Mouse (Mus musculus) liver, embryonic 16.5 days (tissue): ENCODE measurements around the gene Spaca3. TPM values are rescaled to one million over a fixed set of nuclear protein-coding genes. Genes with fewer than 3 reads are reported as not detected.

Source experiments
- ATAC-seq: fragments of 200-750 bp; cut with Nextera tagmentation; 2 replicates; pipeline ENCODE4 v1.8.0; 2017; ENCODE audit warnings: low read depth, mild to moderate bottlenecking, moderate number of reproducible peaks, moderate library complexity
- H3K27ac ChIP-seq: fragments of 300-500 bp; sonication (generic); 2 replicates; pipeline ENCODE4 v1.5.1; 2014; ENCODE audit warnings: mild to moderate bottlenecking, low read length
- H3K27me3 ChIP-seq: fragments of 300-500 bp; sonication (generic); 2 replicates; pipeline ENCODE4 v1.6.1; 2014; ENCODE audit warnings: low read depth, low read length, mixed read lengths; ENCODE audit not compliant: control insufficient read depth, insufficient read depth
- H3K36me3 ChIP-seq: fragments of 300-500 bp; sonication (generic); 2 replicates; pipeline ENCODE4 v1.6.1; 2014; ENCODE audit warnings: mild to moderate bottlenecking; ENCODE audit not compliant: control insufficient read depth, insufficient read depth
- H3K4me1 ChIP-seq: fragments of 300-500 bp; sonication (generic); 2 replicates; pipeline ENCODE4 v1.6.1; 2014; ENCODE audit warnings: low read depth, low read length, mixed read lengths; ENCODE audit not compliant: control insufficient read depth
- H3K4me2 ChIP-seq: fragments of 300-500 bp; sonication (generic); 2 replicates; pipeline ENCODE4 v1.6.1; 2014; ENCODE audit warnings: low read depth, low read length, mixed read lengths
- H3K4me3 ChIP-seq: fragments of 300-500 bp; sonication (generic); 2 replicates; pipeline ENCODE4 v1.5.1; 2014; ENCODE audit warnings: low read depth, mild to moderate bottlenecking, low read length
- H3K9ac ChIP-seq: fragments of 300-500 bp; sonication (generic); 2 replicates; pipeline ENCODE4 v1.6.1; 2014; ENCODE audit warnings: low read depth, low read length
- H3K9me3 ChIP-seq: fragments of 300-500 bp; sonication (generic); replicated peaks from 2 replicates; pipeline ENCODE4 v1.6.1; 2016; ENCODE audit warnings: low read length; ENCODE audit not compliant: control insufficient read depth
- WGBS: fragments of 180-500 bp; shearing (Covaris S2); extraction: QIAGEN DNeasy Blood & Tissue Kit; methylation state at CpG from one replicate; pipeline ENCODE4 v1.1.7; 2014; ENCODE audit not compliant: insufficient replicate concordance; 5-methylcytosine and 5-hydroxymethylcytosine counted together
- polyA plus RNA-seq: library from polyadenylated mRNA; unstranded; fragments of >200 nt; fragmentation: Nextera tagmentation; extraction: Ambion mirVana; gene quantifications from 2 replicates; pipeline ENCODE4 v1.2.1, GENCODE M21; 2015

Spaca3 gene
- polyA plus RNA-seq, 1 experiment from 2014 or later, result not detected

DNA sequence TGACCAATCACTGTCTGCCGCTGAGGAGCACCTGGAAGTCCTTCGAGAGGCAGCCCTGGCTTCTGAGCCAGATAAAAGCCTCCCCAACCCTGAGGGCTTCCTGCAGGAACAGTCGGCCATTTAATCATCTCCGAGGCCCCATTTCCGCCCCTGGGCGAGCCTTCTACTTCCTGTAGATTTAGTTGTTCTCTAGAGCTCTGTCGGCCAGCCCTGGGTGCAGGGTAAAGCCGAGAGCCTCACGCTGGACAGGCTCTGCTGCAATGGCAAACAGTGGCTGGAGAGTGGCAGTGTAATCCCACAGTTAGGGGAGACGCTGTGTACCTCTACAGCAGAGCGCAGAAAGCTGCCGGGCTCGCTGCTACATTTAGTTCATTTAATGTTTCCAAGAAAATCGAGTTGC lies 36.9 kb upstream of the Spaca3 start:
- H3K9ac ChIP-seq, result no peak overlapping the region
- no peak overlapping the region for H3K4me3 ChIP-seq
- peak; percentile 60; the same call in 1 of the 2 replicates for ATAC-seq
- no peaks in the 10 kb centered on the region for H3K27me3 ChIP-seq
- no peak overlapping the region for H3K27ac ChIP-seq
- 0 out of 2 replicates have a peak overlapping the region, but pooled peaks have one; percentile 25 for H3K4me2 ChIP-seq
- no peaks in the 10 kb centered on the region for H3K36me3 ChIP-seq
- peaks cover 7% of the 10 kb centered on the region for H3K4me1 ChIP-seq
- no peaks in the 10 kb centered on the region for H3K9me3 ChIP-seq
- WGBS, result 18% methylated on average over 14 of the region's 14 CpGs

DNA sequence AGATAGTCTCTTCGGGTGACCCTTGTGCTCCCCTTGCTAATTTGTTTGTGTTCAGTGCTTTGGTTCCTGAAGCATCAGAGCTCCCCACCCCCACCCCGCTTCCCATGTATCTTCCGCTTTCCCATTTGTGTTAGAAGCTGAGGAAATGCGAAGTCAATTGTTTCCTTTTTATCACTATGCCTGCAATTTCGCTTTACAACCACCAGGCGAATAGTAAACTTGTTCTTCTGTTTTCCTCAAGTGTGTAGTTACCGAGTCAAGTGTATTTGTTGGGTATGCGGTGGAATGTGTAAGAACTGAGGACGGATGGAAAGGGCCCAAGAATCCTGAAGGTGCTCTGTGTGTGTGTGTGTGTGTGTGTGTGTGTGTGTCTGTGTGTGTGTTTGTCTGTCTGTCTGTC lies 36.4 kb upstream of the Spaca3 start:
- no peak overlapping the region for H3K9ac ChIP-seq
- ATAC-seq, result no peak
- no peaks in the 10 kb centered on the region for H3K27me3 ChIP-seq
- H3K27ac ChIP-seq, result no peak overlapping the region
- no peak overlapping the region for H3K4me3 ChIP-seq
- 52% methylated on average over 9 of the region's 9 CpGs for WGBS
- no peaks in the 10 kb centered on the region for H3K9me3 ChIP-seq
- H3K36me3 ChIP-seq, result no peaks in the 10 kb centered on the region
- H3K4me1 ChIP-seq, result peaks cover 7% of the 10 kb centered on the region
- H3K4me2 ChIP-seq, result no peak overlapping the region

DNA sequence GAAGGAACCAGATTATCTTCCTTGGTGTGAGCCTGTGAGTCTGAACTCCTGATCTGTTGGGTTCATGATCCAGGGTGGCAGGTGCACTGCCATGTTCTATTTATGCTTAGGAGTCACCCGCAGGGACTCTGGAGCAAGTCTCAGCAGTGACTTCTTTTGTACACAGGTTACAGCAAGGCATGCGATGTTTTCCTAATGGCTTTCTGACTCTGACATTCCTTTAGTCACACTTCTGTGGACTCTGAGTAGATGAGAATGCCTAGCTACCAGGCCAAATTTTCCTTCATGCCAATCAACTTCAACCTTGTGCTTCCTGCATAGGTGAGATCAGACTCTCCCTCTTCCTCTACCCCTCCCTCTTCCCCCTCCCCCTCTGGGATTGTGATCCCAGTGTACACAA lies 22.8 kb upstream of the Spaca3 start:
- H3K27me3 ChIP-seq, result no peaks in the 10 kb centered on the region
- H3K9ac ChIP-seq, result no peak overlapping the region
- H3K27ac ChIP-seq, result no peak overlapping the region
- no peak for ATAC-seq
- 82% methylated on average over 2 of the region's 2 CpGs for WGBS
- H3K4me1 ChIP-seq, result no peaks in the 10 kb centered on the region
- H3K4me2 ChIP-seq, result no peak overlapping the region
- no peaks in the 10 kb centered on the region for H3K9me3 ChIP-seq
- no peaks in the 10 kb centered on the region for H3K36me3 ChIP-seq
- H3K4me3 ChIP-seq, result no peak overlapping the region

DNA sequence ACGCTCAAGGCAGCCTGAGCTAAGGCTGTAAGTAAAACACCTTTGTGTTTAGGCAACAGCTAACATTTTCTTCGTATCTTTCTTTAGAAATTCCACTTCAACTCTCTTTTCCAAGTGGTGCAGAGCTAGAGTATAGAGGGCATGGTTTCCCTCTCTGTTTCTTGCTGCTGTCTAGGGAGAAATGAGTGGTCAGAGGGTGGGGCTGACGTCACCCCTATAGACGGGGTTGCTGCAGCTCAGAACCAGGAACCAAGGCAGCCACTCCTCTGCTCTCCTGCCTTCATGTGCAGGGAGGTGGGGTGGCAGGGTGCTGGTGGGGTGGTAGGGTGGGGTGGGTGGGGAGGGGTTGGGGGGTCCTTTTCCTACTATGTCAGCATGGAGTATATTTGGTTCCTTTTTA lies 22.3 kb upstream of the Spaca3 start:
- ATAC-seq, result no peak
- H3K9me3 ChIP-seq, result no peaks in the 10 kb centered on the region
- H3K9ac ChIP-seq, result no peak overlapping the region
- H3K4me2 ChIP-seq, result no peak overlapping the region
- no peaks in the 10 kb centered on the region for H3K27me3 ChIP-seq
- H3K4me3 ChIP-seq, result no peak overlapping the region
- H3K4me1 ChIP-seq, result no peaks in the 10 kb centered on the region
- WGBS, result 35% methylated on average over 4 of the region's 4 CpGs
- H3K36me3 ChIP-seq, result no peaks in the 10 kb centered on the region
- no peak overlapping the region for H3K27ac ChIP-seq

DNA sequence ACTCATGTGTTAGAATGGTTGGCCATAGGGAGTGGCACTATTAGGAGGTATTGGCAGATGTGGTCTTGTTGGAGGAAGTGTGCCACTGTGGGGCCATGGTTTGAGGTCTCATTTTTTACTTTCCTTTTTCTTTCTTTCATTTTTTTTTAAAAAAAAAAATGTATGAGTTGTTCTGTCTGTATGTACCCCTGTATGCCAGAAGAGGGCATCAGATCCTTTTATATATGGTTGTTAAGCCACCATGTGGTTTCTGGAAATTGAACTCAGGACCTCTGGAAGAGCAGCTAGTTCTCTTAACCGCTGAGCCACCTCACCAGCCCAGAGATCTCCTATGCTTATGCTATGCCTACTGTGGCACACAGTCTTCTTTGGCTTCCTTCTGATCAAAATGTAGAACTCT lies 19.4 kb upstream of the Spaca3 start:
- no peak overlapping the region for H3K4me3 ChIP-seq
- H3K36me3 ChIP-seq, result no peaks in the 10 kb centered on the region
- no peak for ATAC-seq
- 43% methylated on average over 1 of the region's 1 CpGs for WGBS
- H3K9me3 ChIP-seq, result no peaks in the 10 kb centered on the region
- H3K27me3 ChIP-seq, result no peaks in the 10 kb centered on the region
- H3K4me1 ChIP-seq, result no peaks in the 10 kb centered on the region
- no peak overlapping the region for H3K27ac ChIP-seq
- H3K9ac ChIP-seq, result no peak overlapping the region
- no peak overlapping the region for H3K4me2 ChIP-seq

DNA sequence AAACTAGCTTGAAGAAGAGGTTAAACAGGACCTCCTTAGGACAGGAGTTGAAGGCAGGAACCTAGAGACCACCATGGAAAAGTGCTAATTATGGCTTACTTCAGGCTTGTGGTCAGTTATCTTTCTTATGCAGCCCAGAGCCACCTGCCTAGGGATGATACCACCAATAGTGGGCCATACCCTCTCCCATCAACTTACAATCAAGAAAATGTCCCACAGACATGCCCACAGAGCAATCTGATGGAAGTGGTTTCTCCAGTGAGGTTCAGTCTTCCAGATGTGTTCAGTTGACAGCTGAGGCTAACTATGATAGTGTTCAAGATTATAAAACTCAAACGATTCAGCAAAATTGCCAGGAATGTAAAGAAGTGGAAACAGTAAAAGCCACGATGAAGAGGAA lies 14.7 kb upstream of the Spaca3 start:
- Histone ChIP-seq H3K9me3 (no peaks in the 10 kb centered on the region), H3K4me3 (no peak overlapping the region), H3K27me3 (no peaks in the 10 kb centered on the region), H3K9ac (no peak overlapping the region), H3K4me2 (no peak overlapping the region), H3K27ac (no peak overlapping the region), H3K36me3 (no peaks in the 10 kb centered on the region), H3K4me1 (no peaks in the 10 kb centered on the region)
- 28% methylated on average over 2 of the region's 2 CpGs for WGBS
- ATAC-seq, result no peak

DNA sequence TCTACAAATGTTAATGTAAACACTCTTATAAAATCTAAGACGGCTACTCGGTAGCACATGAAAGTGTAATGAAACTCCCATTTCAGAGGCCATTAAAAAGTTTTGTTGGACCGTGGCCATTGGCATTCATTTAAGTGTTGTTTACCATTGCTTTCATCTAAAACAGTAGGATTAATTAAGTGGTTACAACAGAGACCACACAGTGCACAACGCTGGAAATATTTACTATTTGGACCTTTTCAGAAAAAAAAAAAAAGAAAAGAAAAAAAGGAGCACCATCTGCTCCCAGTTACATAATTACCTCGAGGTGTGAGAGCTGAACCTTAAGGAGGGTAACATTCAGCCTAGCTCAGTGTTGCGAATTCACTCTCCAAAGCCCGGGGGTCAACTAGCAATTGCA lies 12.7 kb upstream of the Spaca3 start:
- Histone ChIP-seq H3K4me2 (no peak overlapping the region), H3K36me3 (no peaks in the 10 kb centered on the region), H3K4me1 (no peaks in the 10 kb centered on the region), H3K9me3 (no peaks in the 10 kb centered on the region), H3K4me3 (no peak overlapping the region), H3K27ac (no peak overlapping the region), H3K27me3 (no peaks in the 10 kb centered on the region), H3K9ac (no peak overlapping the region)
- no peak for ATAC-seq
- 56% methylated on average over 7 of the region's 7 CpGs for WGBS

DNA sequence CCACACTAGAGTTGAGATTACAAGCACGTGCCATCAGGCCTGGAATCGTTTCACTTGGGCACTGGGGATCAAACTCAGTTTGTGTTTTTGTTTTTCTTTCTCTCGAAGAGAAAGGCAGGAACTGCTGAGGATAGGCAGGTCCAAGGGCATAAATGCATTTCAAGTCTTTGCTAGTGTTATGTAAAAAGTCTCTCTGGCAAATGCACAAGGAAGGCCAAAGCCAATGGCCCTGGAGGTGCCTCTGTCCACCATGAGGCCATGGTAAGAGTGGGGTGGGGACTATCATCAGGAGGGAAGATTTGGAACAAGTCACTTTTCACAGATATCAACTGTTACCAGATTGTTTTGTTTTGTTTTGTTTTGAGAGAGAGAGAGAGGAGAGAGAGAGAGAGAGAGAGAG lies 12.1 kb upstream of the Spaca3 start:
- Histone ChIP-seq H3K4me2 (no peak overlapping the region), H3K36me3 (no peaks in the 10 kb centered on the region), H3K27me3 (no peaks in the 10 kb centered on the region), H3K27ac (no peak overlapping the region), H3K4me3 (no peak overlapping the region), H3K9me3 (no peaks in the 10 kb centered on the region), H3K9ac (no peak overlapping the region), H3K4me1 (no peaks in the 10 kb centered on the region)
- WGBS, result 40% methylated on average over 3 of the region's 3 CpGs
- no peak for ATAC-seq

DNA sequence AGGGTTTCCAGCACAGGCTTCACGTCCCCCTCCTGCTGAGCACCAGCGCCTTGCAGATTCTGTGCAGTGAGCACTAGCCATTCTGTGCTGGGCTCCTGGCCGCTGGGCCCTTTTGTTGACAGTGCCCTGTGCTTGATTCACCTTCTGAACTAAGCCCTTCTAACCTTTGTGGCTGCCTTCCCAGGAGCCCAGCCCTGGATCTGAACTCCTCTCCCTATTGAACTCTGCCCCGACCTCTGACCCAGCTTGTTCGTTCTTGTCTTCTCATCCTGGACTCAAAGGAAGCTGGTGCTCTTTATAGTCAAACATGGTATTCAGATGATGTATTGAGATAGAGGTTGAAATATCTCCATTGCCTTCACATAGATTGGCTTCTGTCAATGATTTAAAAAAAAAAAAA lies 10.0 kb upstream of the Spaca3 start:
- 64% methylated on average over 5 of the region's 5 CpGs for WGBS
- Histone ChIP-seq H3K27me3 (no peaks in the 10 kb centered on the region), H3K9ac (no peak overlapping the region), H3K4me3 (no peak overlapping the region), H3K4me1 (peaks cover 10% of the 10 kb centered on the region), H3K36me3 (no peaks in the 10 kb centered on the region), H3K9me3 (no peaks in the 10 kb centered on the region), H3K27ac (no peak overlapping the region), H3K4me2 (no peak overlapping the region)
- no peak for ATAC-seq

DNA sequence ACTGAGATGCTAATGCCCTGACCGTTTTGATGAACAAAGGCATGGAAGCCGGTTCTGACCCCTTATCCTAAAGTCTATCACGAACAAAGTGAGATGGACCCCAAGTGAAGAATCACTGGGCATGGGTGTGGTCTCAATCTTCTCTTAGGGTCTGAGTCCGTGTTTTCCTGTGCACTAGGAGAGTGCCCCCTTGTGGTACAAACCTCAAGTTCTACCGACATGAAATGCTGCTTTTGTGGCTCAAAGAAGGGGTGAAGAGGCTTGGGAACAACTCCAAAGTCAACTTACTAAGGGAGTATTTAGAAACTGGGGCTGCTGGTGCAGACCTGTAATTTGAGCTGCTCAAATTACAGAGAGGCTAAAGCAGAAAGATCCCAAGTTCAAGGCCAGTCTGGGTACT lies 6.3 kb upstream of the Spaca3 start:
- Histone ChIP-seq H3K4me1 (peaks cover 27% of the 10 kb centered on the region), H3K9ac (no peak overlapping the region), H3K27ac (no peak overlapping the region), H3K4me2 (no peak overlapping the region), H3K27me3 (no peaks in the 10 kb centered on the region), H3K4me3 (no peak overlapping the region), H3K9me3 (no peaks in the 10 kb centered on the region), H3K36me3 (no peaks in the 10 kb centered on the region)
- WGBS, result 29% methylated on average over 5 of the region's 5 CpGs
- ATAC-seq, result no peak
